Mouse (Mus musculus) gastrocnemius, postnatal 10 days (tissue): ENCODE results near the gene Ror1. TPM values are rescaled to one million over a fixed set of nuclear protein-coding genes. Genes with fewer than 3 reads are reported as not detected.

Experiments
- DNase-seq: peaks from one replicate; pipeline ENCODE4 v3.0.0; 2021; ENCODE audit warnings: mixed read lengths
- long read RNA-seq, 2 experiments: library from polyadenylated mRNA; stranded (forward); transcript quantifications; one replicate each; pipeline ENCODE4 v2.0.0; 2021
- total RNA-seq, 2 experiments: library from RNA; stranded (reverse); gene quantifications; 2 replicates each; pipeline ENCODE4 v1.2.3; 2021

The Ror1 gene
- total RNA-seq, result 1 to 10 TPM; 5.4 to 6.3 TPM
- long read RNA-seq, experiment 1, partial matches to known transcripts, result 5 of 6 reads
- long read RNA-seq, experiment 1, other reads (novel, unspliced or antisense), result 1 of 6 reads
- long read RNA-seq, experiment 2, partial matches to known transcripts, result 2 of 6 reads
- long read RNA-seq, experiment 2, other reads (novel, unspliced or antisense), result 4 of 6 reads

- DNase-seq, result peak; percentile 92
Observed at GRCm38 (mm10) chr4:100095685-100096595, at the start of gene Ror1. Ror1 (plus strand) TSS chr4:100095791.

- no peak for DNase-seq
Observed at GRCm38 (mm10) chr4:100047066-100047465, 48.5 kb upstream of the Ror1 start.

- no peak for DNase-seq
Observed at GRCm38 (mm10) chr4:100048351-100048950, 47.1 kb upstream of the Ror1 start.

- no peak for DNase-seq
Observed at GRCm38 (mm10) chr4:100051767-100052166, 43.8 kb upstream of the Ror1 start.

- no peak for DNase-seq
Observed at GRCm38 (mm10) chr4:100052258-100052657, 43.3 kb upstream of the Ror1 start.

- DNase-seq, result peak; percentile 29
Observed at GRCm38 (mm10) chr4:100056046-100056445, 39.5 kb upstream of the Ror1 start.

GRCm38 (mm10) chr4:100056446-100056845 lies 39.1 kb upstream of the Ror1 start:
- no peak for DNase-seq

- no peak for DNase-seq
Observed at GRCm38 (mm10) chr4:100057381-100057780, 38.2 kb upstream of the Ror1 start.

- no peak for DNase-seq
Observed at GRCm38 (mm10) chr4:100058631-100059030, 37.0 kb upstream of the Ror1 start.

- DNase-seq, result no peak
Observed at GRCm38 (mm10) chr4:100059811-100060210, 35.8 kb upstream of the Ror1 start.

GRCm38 (mm10) chr4:100061396-100062066 lies 34.1 kb upstream of the Ror1 start:
- peak; percentile 28 for DNase-seq

GRCm38 (mm10) chr4:100065686-100066085 lies 29.9 kb upstream of the Ror1 start:
- DNase-seq, result no peak

- DNase-seq, result no peak
Observed at GRCm38 (mm10) chr4:100070101-100070500, 25.5 kb upstream of the Ror1 start.

- peak; percentile 36 for DNase-seq
Observed at GRCm38 (mm10) chr4:100096596-100097181, 1.1 kb downstream of the Ror1 start.

GRCm38 (mm10) chr4:100097364-100097979 lies 1.9 kb downstream of the Ror1 start:
- DNase-seq, result no peak

- DNase-seq, result no peak
Observed at GRCm38 (mm10) chr4:100101066-100101820, 5.7 kb downstream of the Ror1 start.

GRCm38 (mm10) chr4:100101844-100102243 lies 6.3 kb downstream of the Ror1 start:
- DNase-seq, result no peak

- no peak for DNase-seq
Observed at GRCm38 (mm10) chr4:100104241-100104640, 8.7 kb downstream of the Ror1 start.

GRCm38 (mm10) chr4:100107593-100107992 lies 12.0 kb downstream of the Ror1 start:
- DNase-seq, result no peak

- no peak for DNase-seq
Observed at GRCm38 (mm10) chr4:100108551-100108950, 13.0 kb downstream of the Ror1 start.

- no peak for DNase-seq
Observed at GRCm38 (mm10) chr4:100114148-100114547, 18.6 kb downstream of the Ror1 start.
